Mouse (Mus musculus): ENCODE measurements around the gene Tmem88b.

DNA sequence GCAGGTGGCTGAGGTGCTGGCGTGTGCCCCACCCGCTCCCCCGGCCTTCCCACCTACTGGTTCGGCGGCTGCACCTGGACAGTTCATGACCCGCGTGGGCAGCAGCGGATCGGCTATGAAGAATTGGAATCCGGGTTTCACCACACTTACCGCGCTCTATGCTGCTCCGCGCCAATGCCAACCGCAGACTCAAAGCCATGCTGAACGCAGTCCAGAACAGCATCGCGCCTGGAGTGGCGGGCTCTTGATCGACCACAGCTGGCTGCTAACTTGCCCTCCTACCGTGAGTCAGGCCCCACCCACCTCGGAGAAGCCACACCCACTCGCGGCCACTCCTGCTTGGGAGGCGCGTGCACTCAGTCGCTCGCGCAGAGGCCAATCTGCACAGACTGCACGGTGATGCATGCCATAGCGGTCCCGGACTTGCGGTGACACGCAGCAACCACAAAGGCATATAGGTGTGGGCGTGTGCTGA lies 11.4 kb downstream of the Tmem88b start, which contains the start of gene Vwa1:
- no peak for TF ChIP-seq CTCF (IDR thresholded peaks at IDR 0.05; ENCODE audit: low read depth)
- TF ChIP-seq EP300 (IDR thresholded peaks at IDR 0.05; ENCODE audit: low read depth) = no peak

Measured in heart, postnatal 0 days (tissue).